Mouse (Mus musculus): ENCODE data around the gene Rps6ka2.

The Rps6ka2 gene

GRCm38 (mm10) chr17:7221310-7221709, 51.4 kb downstream of the Rps6ka2 start:
- no peak for DNase-seq (ENCODE audit: low spot score in 2 of 2)

- no peak for DNase-seq (ENCODE audit: low spot score in 2 of 2)
Measured at GRCm38 (mm10) chr17:7222198-7222597, 52.3 kb downstream of the Rps6ka2 start.

- DNase-seq (ENCODE audit: low spot score in 2 of 2) = no peak
Measured at GRCm38 (mm10) chr17:7228545-7228944, 58.6 kb downstream of the Rps6ka2 start.

GRCm38 (mm10) chr17:7231312-7231711, 61.4 kb downstream of the Rps6ka2 start:
- no peak for DNase-seq (ENCODE audit: low spot score in 2 of 2)

- no peak for DNase-seq (ENCODE audit: low spot score in 2 of 2)
Measured at GRCm38 (mm10) chr17:7231790-7232189, 61.9 kb downstream of the Rps6ka2 start.

GRCm38 (mm10) chr17:7232400-7232799, 62.5 kb downstream of the Rps6ka2 start:
- DNase-seq (ENCODE audit: low spot score in 2 of 2) = no peak

- no peak for DNase-seq (ENCODE audit: low spot score in 2 of 2)
Measured at GRCm38 (mm10) chr17:7233197-7233596, 63.3 kb downstream of the Rps6ka2 start.

GRCm38 (mm10) chr17:7237706-7238105, 67.8 kb downstream of the Rps6ka2 start:
- no peak for DNase-seq (ENCODE audit: low spot score in 2 of 2)

GRCm38 (mm10) chr17:7238766-7239165, 68.9 kb downstream of the Rps6ka2 start:
- DNase-seq (ENCODE audit: low spot score in 2 of 2) = no peak

GRCm38 (mm10) chr17:7240526-7240925, 70.6 kb downstream of the Rps6ka2 start:
- DNase-seq (ENCODE audit: low spot score in 2 of 2) = no peak

GRCm38 (mm10) chr17:7245078-7245477, 75.2 kb downstream of the Rps6ka2 start:
- DNase-seq (ENCODE audit: low spot score in 2 of 2) = no peak

- no peak for DNase-seq (ENCODE audit: low spot score in 2 of 2)
Measured at GRCm38 (mm10) chr17:7246893-7247556, 77.1 kb downstream of the Rps6ka2 start.

GRCm38 (mm10) chr17:7250373-7250772, 80.5 kb downstream of the Rps6ka2 start:
- DNase-seq (ENCODE audit: low spot score in 2 of 2) = no peak

- DNase-seq (ENCODE audit: low spot score in 2 of 2) = no peak
Measured at GRCm38 (mm10) chr17:7257208-7257607, 87.3 kb downstream of the Rps6ka2 start.

- no peak for DNase-seq (ENCODE audit: low spot score in 2 of 2)
Measured at GRCm38 (mm10) chr17:7258748-7259359, 88.9 kb downstream of the Rps6ka2 start.

GRCm38 (mm10) chr17:7260360-7260759, 90.4 kb downstream of the Rps6ka2 start:
- DNase-seq (ENCODE audit: low spot score in 2 of 2) = no peak

- DNase-seq (ENCODE audit: low spot score in 2 of 2) = no peak
Measured at GRCm38 (mm10) chr17:7262056-7262455, 92.1 kb downstream of the Rps6ka2 start.

GRCm38 (mm10) chr17:7262620-7263019, 92.7 kb downstream of the Rps6ka2 start:
- no peak for DNase-seq (ENCODE audit: low spot score in 2 of 2)

GRCm38 (mm10) chr17:7264610-7265009, 94.7 kb downstream of the Rps6ka2 start:
- no peak for DNase-seq (ENCODE audit: low spot score in 2 of 2)

GRCm38 (mm10) chr17:7265291-7265690, 95.4 kb downstream of the Rps6ka2 start:
- no peak for DNase-seq (ENCODE audit: low spot score in 2 of 2)

- DNase-seq (ENCODE audit: low spot score in 2 of 2) = no peak
Measured at GRCm38 (mm10) chr17:7265705-7266368, 95.9 kb downstream of the Rps6ka2 start.

- DNase-seq (ENCODE audit: low spot score in 2 of 2) = no peak
Measured at GRCm38 (mm10) chr17:7267843-7268242, 97.9 kb downstream of the Rps6ka2 start.

All from natural killer cell, adult 2 months (primary cell).